Mouse (Mus musculus) C2C12 (cell line): Measurements from ENCODE around the gene Pip5k1a.

Experiments used
- CTCF ChIP-seq: IDR thresholded peaks from one replicate; pipeline ENCODE4 v1.5.1; 2011; ENCODE audit not compliant: control insufficient read depth, insufficient read depth, insufficient read length
- MYOD1 ChIP-seq: IDR thresholded peaks from one replicate; pipeline ENCODE4 v1.6.1; 2011; ENCODE audit warnings: low read depth; ENCODE audit not compliant: control insufficient read depth, insufficient read length

- TF ChIP-seq MYOD1 (no peak), CTCF (no peak)
These were observed 23.4 kb upstream of the Pip5k1a start for GRCm38 (mm10) chr3:95130081-95130480.
